Mouse (Mus musculus): ENCODE results near the gene Stap2.

- TF ChIP-seq CTCF (IDR thresholded peaks at IDR 0.05; ENCODE audit: low read depth) (no peak), EP300 (IDR thresholded peaks at IDR 0.05; ENCODE audit: low read depth) (no peak)
Observed at GRCm38 (mm10) chr17:55953751-55954150, 51.6 kb downstream of the Stap2 start.

All from liver, embryonic 14.5 days (tissue).